Mouse (Mus musculus): ENCODE data around the gene Gm6217.

DNA sequence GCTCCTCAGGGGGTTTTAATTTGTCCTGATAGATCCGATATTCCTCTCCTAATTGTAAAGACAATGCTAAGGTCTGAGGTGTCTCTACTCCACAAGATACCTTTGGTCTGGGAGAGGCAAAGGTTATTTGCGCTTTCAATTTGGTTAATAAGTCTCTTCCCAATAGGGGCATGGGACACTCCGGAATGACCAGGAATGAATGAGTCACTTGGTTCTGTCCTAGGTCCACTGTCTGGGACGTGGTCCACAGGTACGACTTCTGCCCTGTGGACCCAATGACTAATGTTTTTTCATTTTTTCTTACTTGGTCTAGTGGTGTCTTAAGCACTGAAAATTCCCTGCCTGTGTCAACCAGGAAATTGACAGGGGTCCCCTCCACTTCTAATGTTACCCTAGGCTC, 7.5 kb upstream of the Gm6217 start:
- TF ChIP-seq CTCF (IDR thresholded peaks at IDR 0.05; ENCODE audit: extremely low read depth, insufficient read depth, low read length) (no peak), POLR2A (IDR thresholded peaks at IDR 0.05; ENCODE audit: extremely low read depth, insufficient read depth, low read length) (no peak)
